Comparison of ENCODE assay signal across 9 mouse cellular contexts in genomic region chr15:83760683-83761082, GRCm38 (mm10). TPM values are rescaled to one million over a fixed set of nuclear protein-coding genes. Genes with fewer than 3 reads are reported as not detected.
DNase-seq lines count a peak whose midpoint lies in the region; ATAC-seq and TF ChIP-seq lines count a peak whose summit lies in the region.
"Had no signal": no experiment of that assay in that cellular context is flagged by ENCODE, and none has a peak within 500 bp of the region (broad histone marks: within the 10 kb centered on the region; RNA-seq: fewer than 3 reads in every experiment).

No protein-coding gene starts in this region.

- WGBS in liver, adult 2 months: 5% methylated on average over 10 of the region's 10 CpGs

- no peak overlapping the region for H3K4me3 ChIP-seq in liver, adult 2 months (ENCODE audit: insufficient read depth, low read depth, low read length)

- no peaks in the 10 kb centered on the region for H3K4me1 ChIP-seq in liver, adult 2 months (ENCODE audit: control insufficient read depth, insufficient read depth, low read length)

- H3K9ac ChIP-seq in liver, adult 2 months (ENCODE audit: low read depth, low read length): no peak overlapping the region

- no peak for ATAC-seq in monocyte, adult 5-6 weeks (replicated peaks; ENCODE audit: insufficient number of reproducible peaks, low FRiP score, low TSS enrichment, poor library complexity, severe bottlenecking)

- no peak overlapping the region for H3K27ac ChIP-seq in liver, adult 2 months (replicated peaks; ENCODE audit: insufficient read depth, low read depth, low read length)

- no peaks in the 10 kb centered on the region for H3K27me3 ChIP-seq in liver, adult 2 months (ENCODE audit: control insufficient read depth, insufficient read depth, low read length)

- DNase-seq in layer of hippocampus, adult 11-12 months (ENCODE audit: low spot score): peak; percentile 68
- DNase-seq in layer of hippocampus, adult 9-11 months: no peak
- DNase-seq in NIH3T3 (ENCODE audit: low read depth): peak; percentile 30
- DNase-seq in cerebellum, postnatal 10 days: peak; percentile 87 to 89
- DNase-seq in frontal cortex, postnatal 36 days (ENCODE audit: low spot score in 2 of 2): peak; percentile 64 to 72
- no peak for DNase-seq in liver, adult 2 months (ENCODE audit: extremely low read depth, low read depth, low spot score)
- peak; percentile 65 for DNase-seq in retina, postnatal 1 day

- TF ChIP-seq POLR2A in liver, adult 2 months (IDR thresholded peaks at IDR 0.05; ENCODE audit: extremely low read depth, insufficient read depth, low read length): no peak

- H3K36me3 ChIP-seq in liver, adult 2 months (ENCODE audit: control insufficient read depth, insufficient read depth, low read length): no peaks in the 10 kb centered on the region

- no peaks in the 10 kb centered on the region for H3K79me2 ChIP-seq in liver, adult 2 months (ENCODE audit: control insufficient read depth, insufficient read depth, low read length)

- peak; percentile 90 for TF ChIP-seq CTCF in liver, adult 2 months (IDR thresholded peaks at IDR 0.05; ENCODE audit: low read depth, low read length)

RNA-seq across cellular contexts. Expression of gene Mpped1, which starts 18.6 kb away (rescaled TPM):
- not detected in 2 replicates for total RNA-seq in liver, adult 2 months (2014; rRNA removed)
- polyA plus RNA-seq in liver, adult 2 months (2012; rRNA removed): 0.13 TPM in 1 of 2 replicates, not detected in the other
- not detected in 3 replicates for total RNA-seq in monocyte, adult 5-6 weeks (2017)
- polyA plus RNA-seq: liver, embryonic 16.5 days had no signal

RNA-seq across cellular contexts. Expression of gene Scube1, which starts 35.9 kb away (rescaled TPM):
- total RNA-seq in liver, adult 2 months (2014; rRNA removed): 0.18 and 0.27 TPM in 2 replicates
- polyA plus RNA-seq in liver, adult 2 months (2012; rRNA removed): 0.13 and 0.27 TPM in 2 replicates
- not detected in 3 replicates for total RNA-seq in monocyte, adult 5-6 weeks (2017)

Comparison
In these comparisons a context has a peak if more than half of its experiments do, and no peak if none do; other contexts are left out.
1. DNase-seq: peak in layer of hippocampus, adult 11-12 months (single experiment), NIH3T3 (single experiment), cerebellum, postnatal 10 days (2 of 2), frontal cortex, postnatal 36 days (2 of 2) and retina, postnatal 1 day (single experiment); none in layer of hippocampus, adult 9-11 months (single experiment) and liver, adult 2 months (single experiment).